Mouse (Mus musculus): Measurements from ENCODE around the gene Paxx.
A peak's percentile ranks its signal among the peaks of the same experiment; 100 is the strongest.
"Not testable (repeated sequence)": the region's sequence is repeated elsewhere in the genome, so short reads cannot be mapped to it uniquely, and the experiment has no call there.

Paxx gene

GRCm38 (mm10) chr2:25442682-25443081 lies 18.2 kb downstream of the Paxx start:
- no peak for DNase-seq (ENCODE audit: low spot score in 2 of 2)

- DNase-seq (ENCODE audit: low spot score in 2 of 2), result no peak
Observed at GRCm38 (mm10) chr2:25441067-25441466, 19.8 kb downstream of the Paxx start.

GRCm38 (mm10) chr2:25436286-25436820 lies 24.5 kb downstream of the Paxx start:
- DNase-seq (ENCODE audit: low spot score in 2 of 2), result peak in 1 of 2 experiments; percentile 14

- peak in 1 of 2 experiments; percentile 15 for DNase-seq (ENCODE audit: low spot score in 2 of 2)
Observed at GRCm38 (mm10) chr2:25434292-25434691, 26.6 kb downstream of the Paxx start.

GRCm38 (mm10) chr2:25433101-25433500 lies 27.8 kb downstream of the Paxx start:
- DNase-seq (ENCODE audit: low spot score in 2 of 2), result no peak

GRCm38 (mm10) chr2:25432326-25433098 lies 28.4 kb downstream of the Paxx start:
- DNase-seq (ENCODE audit: low spot score in 2 of 2), result peak in 1 of 2 experiments; percentile 15

- no peak for DNase-seq (ENCODE audit: low spot score in 2 of 2)
Observed at GRCm38 (mm10) chr2:25431308-25431855, 29.5 kb downstream of the Paxx start.

- DNase-seq (ENCODE audit: low spot score in 2 of 2), result peak in 1 of 2 experiments; percentile 16
Observed at GRCm38 (mm10) chr2:25430395-25431233, 30.3 kb downstream of the Paxx start.

- peak in 1 of 2 experiments; percentile 17 for DNase-seq (ENCODE audit: low spot score in 2 of 2)
Observed at GRCm38 (mm10) chr2:25429435-25430180, 31.3 kb downstream of the Paxx start.

- peak; percentile 92 for DNase-seq (ENCODE audit: low spot score in 2 of 2)
Observed at GRCm38 (mm10) chr2:25428442-25429236, 32.3 kb downstream of the Paxx start, which contains the start of gene Abca2. Gene Abca2 (plus strand): TSS chr2:25428703.

- no peak for DNase-seq (ENCODE audit: low spot score in 2 of 2)
Observed at GRCm38 (mm10) chr2:25427256-25427655, 33.6 kb downstream of the Paxx start.

GRCm38 (mm10) chr2:25426721-25427191 lies 34.1 kb downstream of the Paxx start:
- peak in 1 of 2 experiments; percentile 18 for DNase-seq (ENCODE audit: low spot score in 2 of 2)

GRCm38 (mm10) chr2:25425481-25425880 lies 35.4 kb downstream of the Paxx start:
- no peak for DNase-seq (ENCODE audit: low spot score in 2 of 2)

GRCm38 (mm10) chr2:25423626-25424025 lies 37.3 kb downstream of the Paxx start:
- DNase-seq (ENCODE audit: low spot score in 2 of 2), result no peak

- no peak for DNase-seq (ENCODE audit: low spot score in 2 of 2)
Observed at GRCm38 (mm10) chr2:25422587-25423410, 38.1 kb downstream of the Paxx start, which contains the start of gene Fut7. Gene Fut7 (plus strand): TSS chr2:25423267.

- DNase-seq (ENCODE audit: low spot score in 2 of 2), result no peak
Observed at GRCm38 (mm10) chr2:25421896-25422295, 39.0 kb downstream of the Paxx start.

- DNase-seq (ENCODE audit: low spot score in 2 of 2), result no peak
Observed at GRCm38 (mm10) chr2:25417426-25417825, 43.5 kb downstream of the Paxx start.

- DNase-seq (ENCODE audit: low spot score in 2 of 2), result not testable (repeated sequence)
Observed at GRCm38 (mm10) chr2:25413436-25413835, 47.5 kb downstream of the Paxx start.

- DNase-seq (ENCODE audit: low spot score in 2 of 2), result peak in 1 of 2 experiments; percentile 53
Observed at GRCm38 (mm10) chr2:25408908-25409307, 52.0 kb downstream of the Paxx start.
